Mouse (Mus musculus): Measurements from ENCODE around the gene Gm10722. TPM values are rescaled to one million over a fixed set of nuclear protein-coding genes. Genes with fewer than 3 reads are reported as not detected.
"Not testable (repeated sequence)": the region's sequence is repeated elsewhere in the genome, so short reads cannot be mapped to it uniquely, and the experiment has no call there.

The Gm10722 gene
- polyA plus RNA-seq, 1 experiment from 2014 or later: not detected

GRCm38 (mm10) chr9:3023312-3023984 lies 22.7 kb downstream of the Gm10722 start, which contains the start of gene Gm10718:
TSS of gene Gm10718 (plus strand) at chr9:3023547.
- DNase-seq (ENCODE audit: low spot score); H3K9me3 ChIP-seq (ENCODE audit: control insufficient read depth, low read length): not testable (repeated sequence)
- 69% methylated on average over 9 of the region's 13 CpGs for WGBS

GRCm38 (mm10) chr9:3023985-3024648 lies 23.4 kb downstream of the Gm10722 start:
- not testable (repeated sequence) for H3K4me3 ChIP-seq (ENCODE audit: low read depth, low read length); H3K36me3 ChIP-seq (ENCODE audit: control insufficient read depth, insufficient read depth, low read length); DNase-seq (ENCODE audit: low spot score); H3K9ac ChIP-seq (ENCODE audit: low read depth, low read length); ATAC-seq (replicated peaks; ENCODE audit: low FRiP score); H3K27me3 ChIP-seq (replicated peaks; ENCODE audit: control insufficient read depth, insufficient read depth, low read length); H3K4me1 ChIP-seq (replicated peaks; ENCODE audit: control insufficient read depth, insufficient read depth, low read length); H3K27ac ChIP-seq (ENCODE audit: low read depth, low read length); H3K4me2 ChIP-seq; H3K9me3 ChIP-seq (ENCODE audit: control insufficient read depth, low read length)
- 59% methylated on average over 15 of the region's 16 CpGs for WGBS

More at GRCm38 (mm10) chr9:3023312-3023984, 22.7 kb downstream of the Gm10722 start, which contains the start of gene Gm10718:
- H3K9ac ChIP-seq (ENCODE audit: low read depth, low read length); ATAC-seq (replicated peaks; ENCODE audit: low FRiP score); H3K4me1 ChIP-seq (replicated peaks; ENCODE audit: control insufficient read depth, insufficient read depth, low read length); H3K4me2 ChIP-seq; H3K27ac ChIP-seq (ENCODE audit: low read depth, low read length); H3K36me3 ChIP-seq (ENCODE audit: control insufficient read depth, insufficient read depth, low read length); H3K4me3 ChIP-seq (ENCODE audit: low read depth, low read length); H3K27me3 ChIP-seq (replicated peaks; ENCODE audit: control insufficient read depth, insufficient read depth, low read length): not testable (repeated sequence)

- DNase-seq (ENCODE audit: low spot score); H3K4me3 ChIP-seq (ENCODE audit: low read depth, low read length); H3K4me1 ChIP-seq (replicated peaks; ENCODE audit: control insufficient read depth, insufficient read depth, low read length); ATAC-seq (replicated peaks; ENCODE audit: low FRiP score); H3K36me3 ChIP-seq (ENCODE audit: control insufficient read depth, insufficient read depth, low read length); H3K9ac ChIP-seq (ENCODE audit: low read depth, low read length); H3K4me2 ChIP-seq; H3K27ac ChIP-seq (ENCODE audit: low read depth, low read length); H3K27me3 ChIP-seq (replicated peaks; ENCODE audit: control insufficient read depth, insufficient read depth, low read length); H3K9me3 ChIP-seq (ENCODE audit: control insufficient read depth, low read length): not testable (repeated sequence)
- WGBS: 71% methylated on average over 12 of the region's 12 CpGs
These were observed 24.3 kb downstream of the Gm10722 start, which contains the start of gene Gm10717 for GRCm38 (mm10) chr9:3024912-3025467. TSS of gene Gm10717 (plus strand) at chr9:3025417.

- not testable (repeated sequence) for H3K27ac ChIP-seq (ENCODE audit: low read depth, low read length); H3K27me3 ChIP-seq (replicated peaks; ENCODE audit: control insufficient read depth, insufficient read depth, low read length); DNase-seq (ENCODE audit: low spot score); H3K4me3 ChIP-seq (ENCODE audit: low read depth, low read length); H3K4me1 ChIP-seq (replicated peaks; ENCODE audit: control insufficient read depth, insufficient read depth, low read length); H3K4me2 ChIP-seq; H3K9ac ChIP-seq (ENCODE audit: low read depth, low read length); H3K36me3 ChIP-seq (ENCODE audit: control insufficient read depth, insufficient read depth, low read length); H3K9me3 ChIP-seq (ENCODE audit: control insufficient read depth, low read length); ATAC-seq (replicated peaks; ENCODE audit: low FRiP score)
- 56% methylated on average over 4 of the region's 6 CpGs for WGBS
These were observed 24.9 kb downstream of the Gm10722 start for GRCm38 (mm10) chr9:3025653-3026052.

- not testable (repeated sequence) for DNase-seq (ENCODE audit: low spot score); H3K4me2 ChIP-seq; H3K4me1 ChIP-seq (replicated peaks; ENCODE audit: control insufficient read depth, insufficient read depth, low read length); H3K27ac ChIP-seq (ENCODE audit: low read depth, low read length); H3K9ac ChIP-seq (ENCODE audit: low read depth, low read length); H3K9me3 ChIP-seq (ENCODE audit: control insufficient read depth, low read length); H3K4me3 ChIP-seq (ENCODE audit: low read depth, low read length); ATAC-seq (replicated peaks; ENCODE audit: low FRiP score); H3K27me3 ChIP-seq (replicated peaks; ENCODE audit: control insufficient read depth, insufficient read depth, low read length); H3K36me3 ChIP-seq (ENCODE audit: control insufficient read depth, insufficient read depth, low read length)
- 77% methylated on average over 5 of the region's 5 CpGs for WGBS
These were observed 25.4 kb downstream of the Gm10722 start for GRCm38 (mm10) chr9:3026136-3026535.

GRCm38 (mm10) chr9:3026741-3027140 lies 26.0 kb downstream of the Gm10722 start:
- H3K4me2 ChIP-seq; H3K27ac ChIP-seq (ENCODE audit: low read depth, low read length); H3K9me3 ChIP-seq (ENCODE audit: control insufficient read depth, low read length); DNase-seq (ENCODE audit: low spot score); H3K4me3 ChIP-seq (ENCODE audit: low read depth, low read length); ATAC-seq (replicated peaks; ENCODE audit: low FRiP score); H3K4me1 ChIP-seq (replicated peaks; ENCODE audit: control insufficient read depth, insufficient read depth, low read length); H3K36me3 ChIP-seq (ENCODE audit: control insufficient read depth, insufficient read depth, low read length); H3K27me3 ChIP-seq (replicated peaks; ENCODE audit: control insufficient read depth, insufficient read depth, low read length); H3K9ac ChIP-seq (ENCODE audit: low read depth, low read length): not testable (repeated sequence)
- WGBS: 67% methylated on average over 9 of the region's 9 CpGs

GRCm38 (mm10) chr9:3027200-3027599 lies 26.5 kb downstream of the Gm10722 start:
- 69% methylated on average over 9 of the region's 9 CpGs for WGBS
- not testable (repeated sequence) for H3K36me3 ChIP-seq (ENCODE audit: control insufficient read depth, insufficient read depth, low read length); H3K4me3 ChIP-seq (ENCODE audit: low read depth, low read length); H3K4me2 ChIP-seq; H3K4me1 ChIP-seq (replicated peaks; ENCODE audit: control insufficient read depth, insufficient read depth, low read length); H3K27ac ChIP-seq (ENCODE audit: low read depth, low read length); H3K9ac ChIP-seq (ENCODE audit: low read depth, low read length); H3K27me3 ChIP-seq (replicated peaks; ENCODE audit: control insufficient read depth, insufficient read depth, low read length); ATAC-seq (replicated peaks; ENCODE audit: low FRiP score); H3K9me3 ChIP-seq (ENCODE audit: control insufficient read depth, low read length)
- peak; percentile 32 for DNase-seq (ENCODE audit: low spot score)

GRCm38 (mm10) chr9:3029276-3030000 lies 28.7 kb downstream of the Gm10722 start:
- not testable (repeated sequence) for H3K9ac ChIP-seq (ENCODE audit: low read depth, low read length); H3K9me3 ChIP-seq (ENCODE audit: control insufficient read depth, low read length); H3K27me3 ChIP-seq (replicated peaks; ENCODE audit: control insufficient read depth, insufficient read depth, low read length); ATAC-seq (replicated peaks; ENCODE audit: low FRiP score); H3K4me2 ChIP-seq; H3K4me3 ChIP-seq (ENCODE audit: low read depth, low read length); DNase-seq (ENCODE audit: low spot score); H3K27ac ChIP-seq (ENCODE audit: low read depth, low read length); H3K4me1 ChIP-seq (replicated peaks; ENCODE audit: control insufficient read depth, insufficient read depth, low read length); H3K36me3 ChIP-seq (ENCODE audit: control insufficient read depth, insufficient read depth, low read length)
- WGBS: 60% methylated on average over 12 of the region's 16 CpGs
